8 mouse cellular contexts compared by ENCODE assay signal in genomic region chr10:79997034-79997760, GRCm38 (mm10). TPM values are rescaled to one million over a fixed set of nuclear protein-coding genes. Genes with fewer than 3 reads are reported as not detected.
DNase-seq lines count a peak whose midpoint lies in the region; ATAC-seq and TF ChIP-seq lines count a peak whose summit lies in the region.

No protein-coding gene starts in this region.

- peak; percentile 77 for ATAC-seq in liver, postnatal 0 days
- peak; percentile 82 for ATAC-seq in neural tube, embryonic 12.5 days (ENCODE audit: low FRiP score, low read depth)

- WGBS in embryonic facial prominence, embryonic 10.5 days, result under 1% methylated on average over 35 of the region's 35 CpGs
- 2% methylated on average over 35 of the region's 35 CpGs for WGBS in liver, postnatal 0 days (ENCODE audit: insufficient replicate concordance)
- under 1% methylated on average over 35 of the region's 35 CpGs for WGBS in neural tube, embryonic 12.5 days

- H3K27ac ChIP-seq in embryonic facial prominence, embryonic 10.5 days (replicated peaks), result peak overlapping the region; percentile 82
- H3K27ac ChIP-seq in liver, postnatal 0 days (ENCODE audit: low read depth), result peak overlapping the region; percentile 79
- H3K27ac ChIP-seq in neural tube, embryonic 12.5 days, result peak overlapping the region; percentile 26; the same call in 1 of the 2 replicates

- peaks cover 35% of the 10 kb centered on the region for H3K36me3 ChIP-seq in embryonic facial prominence, embryonic 10.5 days (replicated peaks)
- H3K36me3 ChIP-seq in liver, postnatal 0 days (replicated peaks; ENCODE audit: insufficient read depth, low read length), result peaks cover 24% of the 10 kb centered on the region
- H3K36me3 ChIP-seq in neural tube, embryonic 12.5 days, result peaks cover 5% of the 10 kb centered on the region; the same call in 1 of the 2 replicates

- H3K27me3 ChIP-seq in embryonic facial prominence, embryonic 10.5 days (replicated peaks; ENCODE audit: low read depth, poor library complexity, severe bottlenecking), result peaks cover 50% of the 10 kb centered on the region
- H3K27me3 ChIP-seq in liver, postnatal 0 days (ENCODE audit: insufficient read depth, low read length), result no peaks in the 10 kb centered on the region
- peaks cover 15% of the 10 kb centered on the region for H3K27me3 ChIP-seq in neural tube, embryonic 12.5 days (replicated peaks)

- TF ChIP-seq CTCF in liver, postnatal 0 days (IDR thresholded peaks at IDR 0.05; ENCODE audit: low read depth), result no peak

- H3K9me3 ChIP-seq in embryonic facial prominence, embryonic 10.5 days, result no peaks in the 10 kb centered on the region
- no peaks in the 10 kb centered on the region for H3K9me3 ChIP-seq in liver, postnatal 0 days (ENCODE audit: low read length)
- H3K9me3 ChIP-seq in neural tube, embryonic 12.5 days, result no peaks in the 10 kb centered on the region

- TF ChIP-seq EP300 in liver, postnatal 0 days (IDR thresholded peaks at IDR 0.05; ENCODE audit: low read depth), result no peak

- peak overlapping the region; percentile 89 for H3K4me2 ChIP-seq in liver, postnatal 0 days (ENCODE audit: low read depth, low read length)
- H3K4me2 ChIP-seq in neural tube, embryonic 12.5 days (replicated peaks), result peak overlapping the region; percentile 79

- H3K4me1 ChIP-seq in embryonic facial prominence, embryonic 10.5 days, result peaks cover 32% of the 10 kb centered on the region
- peaks cover 23% of the 10 kb centered on the region for H3K4me1 ChIP-seq in liver, postnatal 0 days (ENCODE audit: insufficient read depth)
- H3K4me1 ChIP-seq in neural tube, embryonic 12.5 days, result peaks cover 11% of the 10 kb centered on the region

- DNase-seq in CD4-positive helper T cell, adult 2 months (ENCODE audit: low read depth, low spot score), result peak; percentile 64
- peak; percentile 84 for DNase-seq in adrenal gland, postnatal 14 days
- peak; percentile 92 for DNase-seq in embryonic facial prominence, embryonic 10.5 days (ENCODE audit: low spot score)
- DNase-seq in heart, adult 9 months (ENCODE audit: low spot score in 2 of 2), result peak; percentile 66 to 84
- peak; percentile 52 for DNase-seq in kidney, adult 9 months
- peak; percentile 83 for DNase-seq in liver, postnatal 0 days
- DNase-seq in thymus, adult 18-20 months, result peak; percentile 63 to 77

- H3K4me3 ChIP-seq in embryonic facial prominence, embryonic 10.5 days, result peak overlapping the region; percentile 68
- peak overlapping the region; percentile 69 for H3K4me3 ChIP-seq in liver, postnatal 0 days (ENCODE audit: low read depth, low read length)
- peak overlapping the region; percentile 52 for H3K4me3 ChIP-seq in neural tube, embryonic 12.5 days

- peak overlapping the region; percentile 77 for H3K9ac ChIP-seq in liver, postnatal 0 days (replicated peaks)
- peak overlapping the region; percentile 61 for H3K9ac ChIP-seq in neural tube, embryonic 12.5 days

RNA-seq across cellular contexts. Expression of gene Abca7, which starts 0.9 kb away (rescaled TPM):
- total RNA-seq in adrenal gland, postnatal 14 days (2021), result 18.7 and 20.7 TPM in 2 replicates
- 2.9 and 3.2 TPM in 2 replicates for polyA plus RNA-seq in embryonic facial prominence, embryonic 10.5 days (2016; fragmentation: Nextera tagmentation; extraction: Ambion mirVana)
- polyA plus RNA-seq in liver, postnatal 0 days (2015; fragmentation: Nextera tagmentation; extraction: Ambion mirVana), result 2.5 and 3.1 TPM in 2 replicates
- 9.9 and 10.7 TPM in 2 replicates for polyA plus RNA-seq in neural tube, embryonic 12.5 days (2016; fragmentation: Nextera tagmentation; extraction: Ambion mirVana)

RNA-seq across cellular contexts. Expression of gene Cnn2, which starts 8.8 kb away (rescaled TPM):
- 40.2 and 55.9 TPM in 2 replicates for total RNA-seq in adrenal gland, postnatal 14 days (2021)
- 234 and 253 TPM in 2 replicates for polyA plus RNA-seq in embryonic facial prominence, embryonic 10.5 days (2016; fragmentation: Nextera tagmentation; extraction: Ambion mirVana)
- 40.7 and 42.8 TPM in 2 replicates for polyA plus RNA-seq in liver, postnatal 0 days (2015; fragmentation: Nextera tagmentation; extraction: Ambion mirVana)
- polyA plus RNA-seq in neural tube, embryonic 12.5 days (2016; fragmentation: Nextera tagmentation; extraction: Ambion mirVana), result 106 and 107 TPM in 2 replicates

RNA-seq across cellular contexts. Expression of gene Tmem259, which starts 13.1 kb away (rescaled TPM):
- 141 and 157 TPM in 2 replicates for total RNA-seq in adrenal gland, postnatal 14 days (2021)
- polyA plus RNA-seq in embryonic facial prominence, embryonic 10.5 days (2016; fragmentation: Nextera tagmentation; extraction: Ambion mirVana), result 12.3 and 12.4 TPM in 2 replicates
- 13.2 and 14.5 TPM in 2 replicates for polyA plus RNA-seq in liver, postnatal 0 days (2015; fragmentation: Nextera tagmentation; extraction: Ambion mirVana)
- polyA plus RNA-seq in neural tube, embryonic 12.5 days (2016; fragmentation: Nextera tagmentation; extraction: Ambion mirVana), result 26.3 and 27.7 TPM in 2 replicates

RNA-seq across cellular contexts. Expression of gene Arhgap45, which starts 19.3 kb away (rescaled TPM):
- total RNA-seq in adrenal gland, postnatal 14 days (2021), result 6.3 and 27.9 TPM in 2 replicates
- polyA plus RNA-seq in embryonic facial prominence, embryonic 10.5 days (2016; fragmentation: Nextera tagmentation; extraction: Ambion mirVana), result 11.2 and 11.3 TPM in 2 replicates
- polyA plus RNA-seq in liver, postnatal 0 days (2015; fragmentation: Nextera tagmentation; extraction: Ambion mirVana), result 12.1 and 14.2 TPM in 2 replicates
- polyA plus RNA-seq in neural tube, embryonic 12.5 days (2016; fragmentation: Nextera tagmentation; extraction: Ambion mirVana), result 4.3 and 4.7 TPM in 2 replicates

RNA-seq across cellular contexts. Expression of gene Grin3b, which starts 26.7 kb away (rescaled TPM):
- total RNA-seq in adrenal gland, postnatal 14 days (2021), result not detected in 2 replicates
- polyA plus RNA-seq in embryonic facial prominence, embryonic 10.5 days (2016; fragmentation: Nextera tagmentation; extraction: Ambion mirVana), result 0.13 and 0.44 TPM in 2 replicates
- polyA plus RNA-seq in liver, postnatal 0 days (2015; fragmentation: Nextera tagmentation; extraction: Ambion mirVana), result 0.05 TPM in 1 of 2 replicates, not detected in the other
- 0.24 and 0.40 TPM in 2 replicates for polyA plus RNA-seq in neural tube, embryonic 12.5 days (2016; fragmentation: Nextera tagmentation; extraction: Ambion mirVana)

Comparison
In these comparisons a context has a peak if more than half of its experiments do, and no peak if none do; other contexts are left out.
1. Peak in every context shown above with its lines: DNase-seq, ATAC-seq, H3K4me3 ChIP-seq and H3K27ac ChIP-seq.
2. H3K27ac ChIP-seq: peak in every context shown above with its lines; median percentile 82 in embryonic facial prominence, embryonic 10.5 days; 79 in liver, postnatal 0 days; 26 in neural tube, embryonic 12.5 days.